Mouse (Mus musculus) myocyte (in vitro differentiated cells): ENCODE data around the gene Kank1.

Source experiments
- CEBPB ChIP-seq: IDR thresholded peaks from 2 replicates; pipeline ENCODE4 v1.6.1; 2011; ENCODE audit warnings: mild to moderate bottlenecking, moderate library complexity; ENCODE audit not compliant: poor library complexity, insufficient read depth, severe bottlenecking
- E2F4 ChIP-seq: IDR thresholded peaks from one replicate; pipeline ENCODE4 v1.6.1; 2011; ENCODE audit warnings: mild to moderate bottlenecking, control low read depth, moderate library complexity; ENCODE audit not compliant: insufficient read depth
- MAX ChIP-seq: IDR thresholded peaks from one replicate; pipeline ENCODE4 v1.6.1; 2011; ENCODE audit warnings: low read depth, mild to moderate bottlenecking, control low read depth
- MYOD1 ChIP-seq, 3 experiments: IDR thresholded peaks; one replicate each; pipeline ENCODE4 v1.6.1; 2011; ENCODE audit warnings: control low read depth in 2 of 3, low read depth in 2 of 3, mild to moderate bottlenecking in 2 of 3, moderate library complexity in 1 of 3; ENCODE audit not compliant: insufficient read length in 2 of 3, control insufficient read depth in 1 of 3
- MYOG ChIP-seq, 3 experiments: IDR thresholded peaks; one replicate each; pipeline ENCODE4 v1.6.1; 2011; ENCODE audit warnings: control low read depth in 2 of 3, low read depth in 2 of 3, mild to moderate bottlenecking in 2 of 3; ENCODE audit not compliant: insufficient read length in 2 of 3, control insufficient read depth in 1 of 3, insufficient read depth in 1 of 3
- POLR2A ChIP-seq: IDR thresholded peaks from one replicate; pipeline ENCODE4 v1.6.1; 2011; ENCODE audit warnings: low read depth, mild to moderate bottlenecking, control low read depth, moderate library complexity; ENCODE audit not compliant: insufficient read length
- POLR2AphosphoS2 ChIP-seq: IDR thresholded peaks from one replicate; pipeline ENCODE4 v1.6.1; 2011; ENCODE audit warnings: low read depth, control low read depth; ENCODE audit not compliant: insufficient read length
- REST ChIP-seq: IDR thresholded peaks from one replicate; pipeline ENCODE4 v1.6.1; 2011; ENCODE audit warnings: mild to moderate bottlenecking, control low read depth, moderate library complexity; ENCODE audit not compliant: insufficient read depth, insufficient read length
- SRF ChIP-seq: IDR thresholded peaks from one replicate; pipeline ENCODE4 v1.6.1; 2011; ENCODE audit warnings: low read depth; ENCODE audit not compliant: control insufficient read depth, insufficient read length
- TCF12 ChIP-seq: IDR thresholded peaks from one replicate; pipeline ENCODE4 v1.6.1; 2011; ENCODE audit warnings: mild to moderate bottlenecking, control low read depth; ENCODE audit not compliant: poor library complexity, insufficient read depth, severe bottlenecking
- USF1 ChIP-seq: IDR thresholded peaks from one replicate; pipeline ENCODE4 v1.6.1; 2011; ENCODE audit warnings: low read depth, mild to moderate bottlenecking, control low read depth, moderate library complexity

- TF ChIP-seq POLR2AphosphoS2 (no peak), USF1 (no peak), MYOG (IDR thresholded peaks at IDR 0.05; ENCODE audit: control insufficient read depth in 1 of 3, insufficient read depth in 1 of 3, insufficient read length in 2 of 3, low read depth in 2 of 3) (no peak), POLR2A (no peak), TCF12 (no peak), MYOD1 (IDR thresholded peaks at IDR 0.05; ENCODE audit: control insufficient read depth in 1 of 3, insufficient read length in 2 of 3, low read depth in 2 of 3) (no peak), CEBPB (no peak), E2F4 (no peak), MAX (no peak), REST (no peak), SRF (no peak)
Measured at GRCm38 (mm10) chr19:25221964-25222640, 14.7 kb upstream of the Kank1 start.
